Mouse (Mus musculus) kidney, postnatal 14 days (tissue): ENCODE data around the gene Wnt8b.

Experiments used
- DNase-seq: peaks from one replicate; pipeline ENCODE4 v3.0.0; 2022; ENCODE audit warnings: mixed read lengths

Wnt8b gene

DNA sequence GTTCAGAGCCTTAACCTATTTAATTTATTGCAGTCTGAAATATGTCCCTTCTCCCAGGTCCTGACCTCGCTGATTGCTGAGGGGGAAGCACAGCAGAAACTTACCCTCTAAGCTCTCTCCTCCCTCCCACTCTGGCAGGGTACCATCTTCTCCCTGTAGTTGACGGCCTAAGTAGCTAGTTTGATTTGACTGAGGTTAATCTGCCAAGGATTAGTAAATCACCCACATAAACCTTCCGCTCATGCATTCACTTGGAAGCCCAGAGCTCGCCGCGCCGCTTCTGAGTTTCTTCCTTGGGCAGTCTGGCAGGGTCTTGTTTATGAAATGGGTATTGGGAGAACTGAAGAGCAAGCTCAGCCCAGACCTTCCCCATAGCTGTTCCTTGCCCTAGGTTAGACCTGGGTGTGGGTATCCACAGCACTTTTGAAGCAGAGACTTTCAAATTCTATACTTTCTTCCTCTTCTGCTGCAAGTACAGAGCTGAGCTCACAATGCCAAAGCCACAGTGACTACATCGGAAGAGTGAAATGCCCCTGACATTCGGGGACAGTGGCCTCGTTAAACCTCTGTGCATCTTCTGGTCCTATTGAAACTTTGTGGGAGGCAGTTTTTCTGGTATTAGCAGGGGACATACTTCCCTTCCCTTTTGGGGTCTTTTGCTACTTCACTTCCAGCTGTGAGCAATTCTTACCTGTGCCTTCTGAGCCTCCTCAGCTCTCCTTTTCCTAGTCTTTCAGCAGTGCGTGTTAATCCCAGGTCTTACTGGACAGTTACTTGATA lies 20.0 kb downstream of the Wnt8b start:
- DNase-seq: peak; percentile 47

DNA sequence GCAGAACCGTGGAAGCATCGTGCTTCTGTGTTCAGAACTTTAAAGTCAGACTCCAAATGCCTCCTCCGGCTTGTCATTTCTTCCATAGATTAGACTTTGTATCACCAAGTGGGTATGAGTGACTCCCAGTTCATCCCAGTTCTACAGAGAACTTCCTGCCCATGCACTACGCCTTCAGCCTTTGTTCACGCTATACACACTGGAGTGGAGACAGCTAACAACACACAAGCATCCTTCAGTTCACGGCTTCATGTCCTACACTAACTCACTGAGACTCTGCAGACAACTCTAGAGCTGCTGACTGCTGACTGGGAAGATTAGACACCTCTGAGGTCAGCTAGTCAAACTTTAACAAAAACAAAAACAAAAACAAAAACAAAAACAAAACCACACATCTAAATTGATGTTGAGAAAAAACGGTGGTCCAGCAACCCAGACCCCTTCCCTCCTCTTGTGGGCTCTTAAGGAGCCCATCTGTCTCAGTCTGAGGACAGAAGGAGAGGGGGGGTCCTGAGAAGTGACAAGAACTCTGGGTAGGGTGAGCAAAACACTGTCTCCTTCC lies 20.7 kb downstream of the Wnt8b start:
- no peak for DNase-seq

GRCm38 (mm10) chr19:44514521-44515451 lies 21.5 kb downstream of the Wnt8b start:
- DNase-seq: peak; percentile 39

DNA sequence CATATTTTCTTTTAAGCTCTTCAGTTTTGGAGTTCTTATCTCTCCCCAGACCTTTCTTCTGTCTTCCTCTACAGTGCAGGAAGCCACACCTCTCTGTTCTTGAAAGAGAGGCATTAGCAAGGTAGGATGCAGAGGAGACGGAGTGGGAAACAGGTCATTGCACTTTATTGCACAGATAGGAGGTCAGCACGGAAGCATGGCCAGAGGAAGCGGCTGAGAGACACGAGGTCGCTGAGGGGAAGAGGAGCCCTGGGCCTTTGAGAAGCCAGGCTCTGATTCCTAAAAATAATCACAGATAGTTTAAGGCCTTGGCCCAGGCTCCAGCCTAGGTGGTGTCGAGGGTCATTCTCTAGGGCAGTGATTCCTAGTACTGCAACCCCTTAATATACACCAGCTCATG lies 22.5 kb downstream of the Wnt8b start:
- DNase-seq: no peak

DNA sequence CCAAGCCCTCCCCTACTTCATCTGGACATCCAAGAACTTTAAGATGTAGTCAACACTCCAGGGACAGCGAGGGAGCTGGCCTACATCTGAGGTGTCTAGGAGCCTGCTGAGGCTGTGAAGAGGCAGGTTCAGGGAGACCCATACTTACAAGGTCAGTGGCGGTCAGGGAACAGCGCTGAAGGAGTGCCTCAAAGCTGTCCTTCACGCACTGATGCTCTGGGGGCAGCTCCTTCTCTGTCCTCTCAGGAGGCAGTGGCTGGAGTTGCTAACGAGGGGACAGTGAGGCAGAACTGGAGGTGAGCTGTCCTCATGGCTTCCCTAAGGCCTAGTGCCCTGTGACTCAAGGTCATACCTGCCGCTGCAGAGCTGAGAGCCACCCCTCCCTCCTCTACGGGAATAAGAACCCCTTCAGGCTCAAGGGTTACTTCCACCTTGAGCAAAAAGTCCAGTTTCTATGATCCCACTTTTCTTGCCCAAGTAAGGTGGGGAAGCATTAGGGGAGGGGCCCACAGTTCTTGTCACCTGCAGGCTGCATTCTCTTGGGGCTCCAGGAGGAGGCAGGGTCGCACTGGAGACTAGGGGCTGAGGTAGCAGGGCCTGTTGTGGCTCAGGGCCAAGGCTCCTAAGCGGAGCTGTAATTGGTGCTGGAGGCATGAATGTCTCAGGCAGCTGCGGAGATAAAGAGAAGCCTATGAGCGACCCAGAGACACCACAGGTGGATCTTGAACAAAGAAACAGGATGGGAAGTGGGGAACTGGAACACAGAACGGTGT lies 24.9 kb downstream of the Wnt8b start:
- DNase-seq: peak; percentile 30

DNA sequence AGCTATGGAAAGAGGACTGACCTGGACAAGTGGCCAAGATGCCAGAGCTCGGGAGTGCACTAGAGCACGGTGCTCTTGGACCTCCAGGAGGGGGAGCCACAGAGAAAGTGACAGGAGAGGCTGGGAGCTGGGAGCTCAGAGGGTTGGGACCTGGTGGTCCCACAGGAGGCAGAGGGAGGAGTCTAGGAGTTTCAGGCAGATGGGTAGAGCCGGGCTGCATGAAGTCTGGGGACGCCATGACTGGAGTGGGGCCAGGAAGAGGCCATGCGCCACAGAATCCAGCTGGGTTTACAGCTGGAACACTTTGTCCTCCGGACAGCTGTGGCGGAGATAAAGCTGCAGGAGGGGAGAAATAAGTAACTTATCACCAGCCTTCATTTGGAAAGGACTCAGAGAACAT lies 25.9 kb downstream of the Wnt8b start:
- DNase-seq: peak; percentile 69

GRCm38 (mm10) chr19:44525551-44526205 lies 32.4 kb downstream of the Wnt8b start:
- DNase-seq: no peak

GRCm38 (mm10) chr19:44530018-44530417 lies 36.7 kb downstream of the Wnt8b start:
- no peak for DNase-seq

GRCm38 (mm10) chr19:44535376-44535775 lies 42.1 kb downstream of the Wnt8b start:
- DNase-seq: no peak

- no peak for DNase-seq
Observed at GRCm38 (mm10) chr19:44537416-44537815, 44.1 kb downstream of the Wnt8b start.

GRCm38 (mm10) chr19:44542694-44543178 lies 49.5 kb downstream of the Wnt8b start:
- no peak for DNase-seq

GRCm38 (mm10) chr19:44544372-44544771 lies 51.1 kb downstream of the Wnt8b start:
- no peak for DNase-seq

- DNase-seq: peak; percentile 78
Observed at GRCm38 (mm10) chr19:44544775-44545174, 51.5 kb downstream of the Wnt8b start.

GRCm38 (mm10) chr19:44545321-44546041 lies 52.2 kb downstream of the Wnt8b start, which contains the start of gene Sec31b:
TSS of gene Sec31b (minus strand) at chr19:44545864.
- DNase-seq: peak; percentile 71

DNA sequence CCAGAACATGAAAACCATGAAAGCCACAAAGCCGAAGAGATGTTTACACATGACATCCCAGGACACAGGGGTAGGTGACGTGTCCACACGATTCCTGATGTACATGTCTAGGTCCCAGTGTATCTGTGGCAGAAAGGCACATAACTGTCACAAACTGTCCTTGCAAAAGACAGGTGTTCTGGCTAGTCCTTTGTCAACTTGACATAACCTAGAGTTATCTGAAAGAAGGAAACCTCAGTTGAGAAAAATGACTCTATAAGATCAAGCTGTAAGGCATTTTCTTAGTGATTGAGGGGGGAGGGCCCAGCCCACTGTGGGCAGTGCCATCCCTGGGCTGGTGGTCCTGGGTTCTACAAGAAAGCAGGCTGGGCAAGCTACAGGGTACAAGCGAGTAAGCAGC lies 59.5 kb downstream of the Wnt8b start, which contains the start of gene Gm20538:
Gene Gm20538, minus strand, starts transcription at position 101 of the 400 bp plus-strand sequence.
- no peak for DNase-seq

GRCm38 (mm10) chr19:44553286-44553685 lies 60.0 kb downstream of the Wnt8b start:
- peak; percentile 61 for DNase-seq

- DNase-seq: no peak
Observed at GRCm38 (mm10) chr19:44554490-44554860, 61.2 kb downstream of the Wnt8b start.

DNA sequence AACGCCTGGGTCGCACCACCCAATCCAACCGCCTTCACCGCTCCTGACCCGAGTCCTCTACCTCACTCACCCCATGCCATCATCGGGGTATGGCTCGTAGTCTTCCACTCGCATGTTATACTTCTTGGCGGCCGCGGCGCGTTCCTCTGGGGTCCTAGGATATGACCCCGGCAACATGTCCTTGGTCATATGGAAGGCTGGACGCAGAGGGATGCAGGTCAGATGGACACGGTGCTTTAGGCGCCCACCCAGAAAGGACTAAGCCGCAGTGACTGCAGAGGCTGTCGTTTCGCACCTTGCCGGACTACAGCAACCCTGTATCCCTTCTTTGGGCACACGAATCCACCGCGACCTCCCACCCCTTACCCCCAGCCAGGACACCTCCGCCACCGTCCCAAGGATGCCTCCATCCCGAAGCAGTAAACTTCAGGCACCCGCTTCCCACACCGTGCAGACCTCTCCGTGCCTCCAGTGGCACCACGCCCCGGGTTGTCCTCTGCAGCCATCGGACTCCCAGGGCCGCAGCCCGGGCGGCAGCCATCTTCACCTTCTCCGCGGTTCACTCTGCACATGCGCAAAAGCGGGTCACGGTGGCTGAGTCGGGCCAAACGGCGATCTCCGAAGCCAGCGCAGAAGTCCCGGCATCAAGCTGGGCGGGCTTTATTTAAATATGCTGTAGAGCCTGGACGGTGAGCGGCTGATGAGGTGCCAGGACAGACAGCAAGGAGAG lies 61.8 kb downstream of the Wnt8b start, which contains the start of gene Ndufb8:
Gene Ndufb8, minus strand, starts transcription at position 580 of the 730 bp plus-strand sequence.
- peak; percentile 97 for DNase-seq

DNA sequence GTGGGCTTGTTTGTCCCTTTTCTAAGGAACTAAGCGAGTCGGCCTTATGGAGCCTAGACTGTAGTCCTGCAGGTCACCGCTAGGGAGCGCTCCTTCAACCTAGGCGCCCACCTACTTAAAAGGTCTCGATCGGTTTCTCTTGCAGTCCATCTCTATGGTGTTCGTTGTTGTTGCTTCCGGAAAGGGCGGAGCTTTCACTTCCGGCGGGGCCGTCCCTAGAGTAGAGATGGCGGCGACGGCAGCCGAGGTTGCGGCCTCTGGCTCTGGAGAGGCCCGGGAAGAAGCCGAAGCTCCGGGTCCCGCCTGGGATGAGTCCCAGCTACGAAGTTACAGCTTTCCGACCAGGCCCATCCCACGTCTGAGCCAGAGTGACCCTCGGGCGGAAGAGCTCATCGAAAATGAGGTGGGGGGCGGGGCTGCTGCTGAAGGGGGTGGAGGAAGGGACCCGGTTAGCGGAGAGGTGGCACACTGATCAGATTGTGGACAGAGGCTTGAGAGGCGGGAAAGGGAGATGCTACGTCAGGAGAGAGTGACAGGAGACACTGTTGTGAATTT lies 69.5 kb downstream of the Wnt8b start, which contains the start of gene Hif1an:
Gene Hif1an, plus strand, starts transcription at position 199 of the 555 bp plus-strand sequence.
- DNase-seq: peak; percentile 96
